ENCODE assay signal across 12 mouse cellular contexts in the genomic region with DNA sequence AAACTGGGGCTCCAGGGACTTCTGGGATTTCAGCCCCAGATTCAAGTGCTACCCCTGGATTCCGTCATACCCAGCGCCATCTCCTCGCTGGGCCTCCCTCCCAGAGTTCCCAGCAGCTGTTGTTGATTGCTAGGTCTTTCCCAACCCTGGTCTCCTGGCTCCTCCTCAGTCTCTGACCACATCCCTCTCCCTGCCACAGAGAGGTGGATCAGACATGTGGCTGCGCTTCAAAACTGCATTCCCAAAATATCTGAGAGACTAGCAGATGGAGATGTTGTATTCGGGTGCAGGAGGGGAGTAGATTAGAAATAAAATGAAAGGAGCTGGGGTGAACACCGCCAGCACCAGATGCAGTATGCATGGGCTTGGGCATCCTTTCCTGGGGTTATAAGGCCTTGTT. TPM values are rescaled to one million over a fixed set of nuclear protein-coding genes. Genes with fewer than 3 reads are reported as not detected.
DNase-seq lines count a peak whose midpoint lies in the region; ATAC-seq lines count a peak whose summit lies in the region.
"Had no signal": no experiment of that assay in that cellular context is flagged by ENCODE, and none has a peak within 500 bp of the region (broad histone marks: within the 10 kb centered on the region; RNA-seq: fewer than 3 reads in every experiment).

No protein-coding gene starts in this region.

- H3K4me2 ChIP-seq in forebrain, embryonic 15.5 days (replicated peaks), result no peak overlapping the region
- no peak overlapping the region for H3K4me2 ChIP-seq in neural tube, embryonic 15.5 days
- H3K4me2 ChIP-seq: liver, embryonic 12.5 days had no signal

- H3K4me1 ChIP-seq in forebrain, embryonic 15.5 days, result peaks cover 5% of the 10 kb centered on the region; the same call in 1 of the 2 replicates
- H3K4me1 ChIP-seq in neural tube, embryonic 15.5 days, result peaks cover 5% of the 10 kb centered on the region
- H3K4me1 ChIP-seq: liver, embryonic 12.5 days had no signal

- H3K27ac ChIP-seq in forebrain, embryonic 15.5 days (replicated peaks), result no peak overlapping the region
- no peak overlapping the region for H3K27ac ChIP-seq in neural tube, embryonic 15.5 days (replicated peaks)
- H3K27ac ChIP-seq: liver, embryonic 12.5 days had no signal

- no peak for ATAC-seq in forebrain, embryonic 15.5 days (replicated peaks)
- no peak for ATAC-seq in neural tube, embryonic 15.5 days (ENCODE audit: low FRiP score)
- ATAC-seq: inflammation-experienced regulatory T-cells, adult 6 months; liver, embryonic 12.5 days had no signal

- H3K9me3 ChIP-seq in forebrain, embryonic 15.5 days, result no peaks in the 10 kb centered on the region
- H3K9me3 ChIP-seq in neural tube, embryonic 15.5 days (replicated peaks), result no peaks in the 10 kb centered on the region
- H3K9me3 ChIP-seq: liver, embryonic 12.5 days had no signal

- H3K36me3 ChIP-seq in forebrain, embryonic 15.5 days, result no peaks in the 10 kb centered on the region
- no peaks in the 10 kb centered on the region for H3K36me3 ChIP-seq in neural tube, embryonic 15.5 days
- H3K36me3 ChIP-seq: liver, embryonic 12.5 days had no signal

- no peak overlapping the region for H3K9ac ChIP-seq in forebrain, embryonic 15.5 days (replicated peaks)
- H3K9ac ChIP-seq in neural tube, embryonic 15.5 days (replicated peaks), result no peak overlapping the region
- H3K9ac ChIP-seq: liver, embryonic 12.5 days had no signal

- no peaks in the 10 kb centered on the region for H3K27me3 ChIP-seq in forebrain, embryonic 15.5 days
- H3K27me3 ChIP-seq in neural tube, embryonic 15.5 days (replicated peaks), result 0 out of 2 replicates have a peak, but pooled peaks cover 3% of the 10 kb centered on the region

- WGBS in forebrain, embryonic 15.5 days, result 85% methylated on average over 6 of the region's 6 CpGs
- 89% methylated on average over 6 of the region's 6 CpGs for WGBS in neural tube, embryonic 15.5 days

- no peak overlapping the region for H3K4me3 ChIP-seq in forebrain, embryonic 15.5 days
- H3K4me3 ChIP-seq in neural tube, embryonic 15.5 days (replicated peaks), result no peak overlapping the region
- H3K4me3 ChIP-seq: liver, embryonic 12.5 days had no signal

- DNase-seq in layer of hippocampus, postnatal 36 days, result peak; percentile 28 to 38
- DNase-seq in layer of hippocampus, adult 9-10 months (ENCODE audit: low spot score), result no peak
- peak; percentile 46 for DNase-seq in Muller cell, postnatal 12 days (ENCODE audit: inconsistent ontology term)
- DNase-seq in fibroblast of lung, adult 2 months (ENCODE audit: low read depth), result peak; percentile 75
- peak; percentile 17 for DNase-seq in heart, postnatal 4 days
- no peak for DNase-seq in cerebellum, postnatal 14 days
- DNase-seq: cerebellum, adult 9-10 months had no signal

RNA-seq across cellular contexts. Expression of gene Syt17, which starts 6.5 kb away (rescaled TPM):
- 10 to 100 TPM; 87.4 to 92.0 TPM for total RNA-seq in layer of hippocampus, postnatal 36 days (2021)
- 1 to 10 TPM; 1.4 to 2.0 TPM for total RNA-seq in heart, postnatal 4 days (2021)
- polyA plus RNA-seq in forebrain, embryonic 15.5 days (2015; fragmentation: Nextera tagmentation; extraction: Ambion mirVana), result 5.9 and 6.5 TPM in 2 replicates
- 23.7 and 24.3 TPM in 2 replicates for polyA plus RNA-seq in neural tube, embryonic 15.5 days (2015; fragmentation: Nextera tagmentation; extraction: Ambion mirVana)
- total RNA-seq: megakaryocyte progenitor cell, adult 5-6 weeks had no signal

RNA-seq across cellular contexts. Expression of gene Itpripl2, which starts 50.2 kb away (rescaled TPM):
- 1 to 10 TPM; 3.2 to 3.6 TPM for total RNA-seq in layer of hippocampus, postnatal 36 days (2021)
- total RNA-seq in heart, postnatal 4 days (2021), result 10 to 100 TPM; 46.5 to 46.6 TPM
- 0.75 and 0.81 TPM in 2 replicates for polyA plus RNA-seq in forebrain, embryonic 15.5 days (2015; fragmentation: Nextera tagmentation; extraction: Ambion mirVana)
- 1.2 and 1.5 TPM in 2 replicates for polyA plus RNA-seq in neural tube, embryonic 15.5 days (2015; fragmentation: Nextera tagmentation; extraction: Ambion mirVana)

Comparison
In these comparisons a context has a peak if more than half of its experiments do, and no peak if none do; other contexts are left out.
1. DNase-seq: peak in layer of hippocampus, postnatal 36 days (2 of 2), Muller cell, postnatal 12 days (single experiment), fibroblast of lung, adult 2 months (single experiment) and heart, postnatal 4 days (single experiment); none in layer of hippocampus, adult 9-10 months (single experiment) and cerebellum, postnatal 14 days (0 of 2).
2. RNA of gene Syt17, which starts 6.5 kb away (total RNA-seq): 87.4 to 92.0 TPM in layer of hippocampus, postnatal 36 days; 1.4 to 2.0 TPM in heart, postnatal 4 days; every median in the first group is over 10 times any median in the second.
3. RNA of gene Itpripl2, which starts 50.2 kb away (total RNA-seq): 46.5 to 46.6 TPM in heart, postnatal 4 days; 3.2 to 3.6 TPM in layer of hippocampus, postnatal 36 days; every median in the first group is over 10 times any median in the second.